ENCODE assay signal across 7 mouse cellular contexts in the genomic region with DNA sequence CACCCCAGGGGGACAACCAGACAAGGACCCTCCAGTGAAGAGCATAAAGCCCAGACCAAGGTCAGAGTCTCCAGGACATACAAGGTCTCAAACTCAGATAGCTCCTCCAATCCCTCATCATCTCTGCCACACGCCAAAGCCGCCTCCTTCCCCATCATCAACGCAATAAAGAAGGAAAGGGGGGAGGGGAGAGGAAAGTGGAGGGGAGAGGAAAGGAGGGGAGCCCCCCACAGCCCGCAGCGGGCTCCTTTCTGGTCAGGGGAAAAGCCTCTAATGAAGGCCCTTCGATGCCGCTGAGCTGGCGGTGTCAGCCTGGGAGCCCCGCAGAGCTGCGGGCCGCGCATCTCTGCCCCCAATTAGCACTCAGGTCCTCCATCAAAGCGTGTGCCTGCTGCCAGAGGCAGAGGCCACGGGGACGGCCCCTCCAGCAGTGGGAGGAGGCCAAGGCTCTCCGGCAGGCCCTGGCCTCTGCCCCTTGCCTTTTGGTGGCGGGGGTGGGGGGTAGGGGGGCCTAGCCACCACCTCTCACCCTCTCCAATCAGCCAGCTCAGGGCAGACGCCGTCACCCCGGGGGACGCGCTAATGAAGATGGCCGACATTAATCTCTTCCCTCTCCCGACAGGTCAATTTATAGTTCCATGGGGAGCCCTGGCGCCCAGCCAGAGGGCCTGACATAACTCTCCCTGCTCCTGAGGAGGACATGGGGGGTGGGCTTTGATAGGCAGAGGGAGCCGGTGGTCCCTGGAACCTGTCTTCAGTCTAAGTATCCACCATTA. TPM values are rescaled to one million over a fixed set of nuclear protein-coding genes. Genes with fewer than 3 reads are reported as not detected.
A peak's percentile ranks its signal among the peaks of the same experiment; 100 is the strongest.
DNase-seq lines count a peak whose midpoint lies in the region; ATAC-seq lines count a peak whose summit lies in the region.

No protein-coding gene starts in this region.

- peak overlapping the region; percentile 28 for H3K4me3 ChIP-seq in embryonic facial prominence, embryonic 15.5 days (replicated peaks)
- peak overlapping the region; percentile 20 for H3K4me3 ChIP-seq in intestine, embryonic 16.5 days (ENCODE audit: low read length)

- no peak overlapping the region for H3K27ac ChIP-seq in embryonic facial prominence, embryonic 15.5 days (replicated peaks)
- no peak overlapping the region for H3K27ac ChIP-seq in intestine, embryonic 16.5 days (ENCODE audit: low read length)

- H3K9ac ChIP-seq in embryonic facial prominence, embryonic 15.5 days: peak overlapping the region; percentile 10; the same call in 1 of the 2 replicates
- peak overlapping the region; percentile 52 for H3K9ac ChIP-seq in intestine, embryonic 16.5 days (ENCODE audit: low read depth, low read length)

- peak; percentile 88 for DNase-seq in left cerebral cortex, postnatal 4 days
- no peak for DNase-seq in left cerebral cortex, adult 9 months (ENCODE audit: low spot score in 2 of 2)
- peak; percentile 70 for DNase-seq in retina, embryonic 14.5 days (ENCODE audit: low spot score)
- no peak for DNase-seq in thymus, postnatal 4 days
- no peak for DNase-seq in lung, postnatal 36 days

- peak overlapping the region; percentile 84 for H3K4me2 ChIP-seq in embryonic facial prominence, embryonic 15.5 days (replicated peaks)
- H3K4me2 ChIP-seq in intestine, embryonic 16.5 days (ENCODE audit: low read depth, low read length): peak overlapping the region; percentile 43

- no peak for ATAC-seq in embryonic facial prominence, embryonic 15.5 days (ENCODE audit: insufficient number of reproducible peaks, low FRiP score, low TSS enrichment, low read depth)
- ATAC-seq in intestine, embryonic 16.5 days: no peak

- peaks cover 78% of the 10 kb centered on the region for H3K4me1 ChIP-seq in embryonic facial prominence, embryonic 15.5 days
- H3K4me1 ChIP-seq in intestine, embryonic 16.5 days (ENCODE audit: control insufficient read depth, insufficient read depth, low read length): peaks cover 46% of the 10 kb centered on the region

- peaks cover 6% of the 10 kb centered on the region; the same call in 1 of the 2 replicates for H3K27me3 ChIP-seq in embryonic facial prominence, embryonic 15.5 days
- peaks cover 37% of the 10 kb centered on the region for H3K27me3 ChIP-seq in intestine, embryonic 16.5 days (replicated peaks; ENCODE audit: control insufficient read depth, insufficient read depth, low read length)

- intact Hi-C loops in left cerebral cortex, postnatal 4 days (cut with DNase I): no loop called here

- no peaks in the 10 kb centered on the region for H3K9me3 ChIP-seq in embryonic facial prominence, embryonic 15.5 days (replicated peaks)
- no peaks in the 10 kb centered on the region for H3K9me3 ChIP-seq in intestine, embryonic 16.5 days (ENCODE audit: control insufficient read depth, low read length)

- 8% methylated on average over 26 of the region's 26 CpGs for WGBS in embryonic facial prominence, embryonic 15.5 days
- WGBS in intestine, embryonic 16.5 days: 12% methylated on average over 26 of the region's 26 CpGs

- H3K36me3 ChIP-seq in embryonic facial prominence, embryonic 15.5 days: no peaks in the 10 kb centered on the region
- H3K36me3 ChIP-seq in intestine, embryonic 16.5 days (ENCODE audit: control insufficient read depth, insufficient read depth, low read length): no peaks in the 10 kb centered on the region

RNA-seq across cellular contexts. Expression of gene Tcf20, which starts 26.7 kb away (rescaled TPM):
- 100 to 1,000 TPM; 142 to 145 TPM for total RNA-seq in left cerebral cortex, postnatal 4 days (2021)
- polyA plus RNA-seq in embryonic facial prominence, embryonic 15.5 days (2015; fragmentation: Nextera tagmentation; extraction: Ambion mirVana): 10.5 and 11.1 TPM in 2 replicates
- polyA plus RNA-seq in intestine, embryonic 16.5 days (2015; fragmentation: Nextera tagmentation; extraction: Ambion mirVana): 5.1 and 5.5 TPM in 2 replicates

Comparison
In these comparisons a context has a peak if more than half of its experiments do, and no peak if none do; other contexts are left out.
1. DNase-seq: peak in left cerebral cortex, postnatal 4 days (single experiment) and retina, embryonic 14.5 days (single experiment); none in left cerebral cortex, adult 9 months (0 of 2), thymus, postnatal 4 days (single experiment) and lung, postnatal 36 days (single experiment).